Mouse (Mus musculus): ENCODE measurements around the gene Mettl9.

DNA sequence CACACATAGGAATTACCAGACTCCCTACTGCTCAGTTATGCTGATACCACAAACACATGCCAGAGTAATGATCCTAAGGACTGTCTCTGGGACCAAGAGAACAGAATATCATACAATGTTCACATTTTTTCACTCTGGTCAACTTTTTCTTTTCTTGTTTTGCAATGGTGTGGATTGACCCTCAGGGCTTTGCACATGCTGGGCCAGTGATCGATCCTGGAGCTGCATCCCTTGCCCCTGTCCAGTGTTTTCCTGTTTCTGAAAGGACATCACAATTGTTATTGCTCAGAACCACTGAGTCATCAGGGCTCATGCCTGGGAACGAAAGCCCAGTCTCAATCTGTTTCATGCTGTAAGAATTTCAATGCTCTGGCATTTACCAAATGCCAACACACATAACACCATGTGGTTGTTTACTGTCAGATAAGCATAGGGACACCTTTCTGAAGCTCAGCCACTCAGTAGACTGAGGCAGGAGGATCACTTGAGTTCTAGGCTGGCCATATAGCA is 35.2 kb upstream of the Mettl9 start:
- TF ChIP-seq CTCF (IDR thresholded peaks at IDR 0.05): no peak
- no peak for TF ChIP-seq EP300 (IDR thresholded peaks at IDR 0.05)

Measured in lung, postnatal 0 days (tissue).